Mouse (Mus musculus): Measurements from ENCODE around the gene Pigu.

GRCm38 (mm10) chr2:155380261-155381059 lies 23.2 kb upstream of the Pigu start, which contains the start of gene Trp53inp2:
- TF ChIP-seq CTCF (IDR thresholded peaks at IDR 0.05; ENCODE audit: low read depth) = no peak
- TF ChIP-seq EP300 (IDR thresholded peaks at IDR 0.05; ENCODE audit: low read depth) = no peak

All from liver, postnatal 0 days (tissue).